In genomic region chr11:95198196-95198595, GRCm38 (mm10) we compare ENCODE assay signal across 28 mouse cellular contexts. TPM values are rescaled to one million over a fixed set of nuclear protein-coding genes. Genes with fewer than 3 reads are reported as not detected.
A peak's percentile ranks its signal among the peaks of the same experiment; 100 is the strongest.
DNase-seq lines count a peak whose midpoint lies in the region; ATAC-seq and TF ChIP-seq lines count a peak whose summit lies in the region.
"Had no signal": no experiment of that assay in that cellular context is flagged by ENCODE, and none has a peak within 500 bp of the region (broad histone marks: within the 10 kb centered on the region; RNA-seq: fewer than 3 reads in every experiment).

No protein-coding gene starts in this region.

- no peak for TF ChIP-seq CTCF in kidney, postnatal 0 days (IDR thresholded peaks at IDR 0.05; ENCODE audit: low read depth)

- peaks cover 21% of the 10 kb centered on the region for H3K4me1 ChIP-seq in heart, embryonic 10.5 days
- peaks cover 9% of the 10 kb centered on the region; the same call in 1 of the 2 replicates for H3K4me1 ChIP-seq in kidney, postnatal 0 days (replicated peaks; ENCODE audit: insufficient read depth, low read length)
- H3K4me1 ChIP-seq in embryonic facial prominence, embryonic 11.5 days (ENCODE audit: control insufficient read depth, insufficient read depth, low read length) = peaks cover 6% of the 10 kb centered on the region; the same call in 1 of the 2 replicates
- H3K4me1 ChIP-seq in limb, embryonic 10.5 days = peaks cover 32% of the 10 kb centered on the region
- H3K4me1 ChIP-seq: liver, embryonic 13.5 days; megakaryocyte, embryonic 14.5 days had no signal

- H3K4me3 ChIP-seq in heart, embryonic 10.5 days = no peak overlapping the region
- no peak overlapping the region for H3K4me3 ChIP-seq in kidney, postnatal 0 days (replicated peaks; ENCODE audit: low read depth, low read length)
- H3K4me3 ChIP-seq in embryonic facial prominence, embryonic 11.5 days (ENCODE audit: low read depth, low read length) = no peak overlapping the region
- no peak overlapping the region for H3K4me3 ChIP-seq in limb, embryonic 10.5 days
- H3K4me3 ChIP-seq: liver, embryonic 13.5 days; lung, embryonic 15.5 days; megakaryocyte, embryonic 14.5 days; stomach, embryonic 15.5 days had no signal

- 0 out of 2 replicates have a peak overlapping the region, but pooled peaks have one; percentile 3 for H3K9ac ChIP-seq in kidney, postnatal 0 days (ENCODE audit: low read depth, low read length)
- H3K9ac ChIP-seq in embryonic facial prominence, embryonic 11.5 days (replicated peaks; ENCODE audit: low read length) = 0 out of 2 replicates have a peak overlapping the region, but pooled peaks have one; percentile 19
- H3K9ac ChIP-seq: liver, embryonic 13.5 days; lung, embryonic 15.5 days; stomach, embryonic 15.5 days had no signal

- peaks cover 89% of the 10 kb centered on the region for H3K27me3 ChIP-seq in heart, embryonic 10.5 days (ENCODE audit: insufficient read depth, poor library complexity, severe bottlenecking)
- peaks cover 10% of the 10 kb centered on the region; the same call in 1 of the 2 replicates for H3K27me3 ChIP-seq in kidney, postnatal 0 days (ENCODE audit: insufficient read depth, low read length)
- peaks cover 12% of the 10 kb centered on the region for H3K27me3 ChIP-seq in embryonic facial prominence, embryonic 11.5 days (ENCODE audit: control insufficient read depth, insufficient read depth, low read length)
- H3K27me3 ChIP-seq in limb, embryonic 10.5 days (ENCODE audit: low read depth, poor library complexity, severe bottlenecking) = peaks cover 88% of the 10 kb centered on the region

- no peaks in the 10 kb centered on the region for H3K9me3 ChIP-seq in heart, embryonic 10.5 days
- H3K9me3 ChIP-seq in kidney, postnatal 0 days (replicated peaks; ENCODE audit: low read length) = no peaks in the 10 kb centered on the region
- no peaks in the 10 kb centered on the region for H3K9me3 ChIP-seq in embryonic facial prominence, embryonic 11.5 days (replicated peaks; ENCODE audit: control insufficient read depth, low read length)
- H3K9me3 ChIP-seq in limb, embryonic 10.5 days (replicated peaks) = no peaks in the 10 kb centered on the region
- H3K9me3 ChIP-seq: liver, embryonic 13.5 days; lung, embryonic 15.5 days; megakaryocyte, embryonic 14.5 days; stomach, embryonic 15.5 days had no signal

- intact Hi-C loops in heart, postnatal 36 days (cut with DNase I) = no loop called here

- DNase-seq in heart, embryonic 10.5 days (ENCODE audit: low spot score) = no peak
- DNase-seq in heart, postnatal 36 days = no peak
- DNase-seq in kidney, postnatal 0 days (ENCODE audit: low spot score) = no peak
- no peak for DNase-seq in kidney, postnatal 36 days
- peak; percentile 33 for DNase-seq in embryonic facial prominence, embryonic 11.5 days (ENCODE audit: low spot score)
- DNase-seq in limb, embryonic 10.5 days (ENCODE audit: low spot score) = no peak
- DNase-seq in urinary bladder, postnatal 36 days (ENCODE audit: low spot score in 2 of 2) = no peak
- DNase-seq: adrenal gland, postnatal 25 days; cerebellum, adult 8-10 months; cerebellum, postnatal 36 days; gastrocnemius, postnatal 10 days; heart, adult 11 months; kidney, adult 9 months; liver, embryonic 13.5 days; lung, postnatal 36 days; midbrain, embryonic 14.5 days; right cerebral cortex, postnatal 25 days; thymus, adult 18-20 months had no signal

- WGBS in heart, embryonic 10.5 days = 32% methylated on average over 13 of the region's 13 CpGs
- 50% methylated on average over 13 of the region's 13 CpGs for WGBS in kidney, postnatal 0 days
- 30% methylated on average over 13 of the region's 13 CpGs for WGBS in embryonic facial prominence, embryonic 11.5 days
- 39% methylated on average over 13 of the region's 13 CpGs for WGBS in limb, embryonic 10.5 days

- H3K4me2 ChIP-seq in kidney, postnatal 0 days (ENCODE audit: low read length) = no peak overlapping the region
- H3K4me2 ChIP-seq in embryonic facial prominence, embryonic 11.5 days (ENCODE audit: low read depth, low read length) = no peak overlapping the region
- H3K4me2 ChIP-seq: liver, embryonic 13.5 days; lung, embryonic 15.5 days; stomach, embryonic 15.5 days had no signal

- peak overlapping the region; percentile 54; the same call in 1 of the 2 replicates for H3K27ac ChIP-seq in heart, embryonic 10.5 days
- no peak overlapping the region for H3K27ac ChIP-seq in kidney, postnatal 0 days
- H3K27ac ChIP-seq in embryonic facial prominence, embryonic 11.5 days (replicated peaks; ENCODE audit: low read depth, low read length) = no peak overlapping the region
- peak overlapping the region; percentile 27; the same call in 1 of the 2 replicates for H3K27ac ChIP-seq in limb, embryonic 10.5 days
- H3K27ac ChIP-seq: hindbrain, postnatal 0 days; liver, embryonic 13.5 days; lung, embryonic 15.5 days; stomach, embryonic 15.5 days had no signal

- ATAC-seq in kidney, postnatal 0 days (replicated peaks; ENCODE audit: low FRiP score, low read depth) = no peak
- no peak for ATAC-seq in embryonic facial prominence, embryonic 11.5 days (replicated peaks; ENCODE audit: insufficient number of reproducible peaks, low FRiP score, low TSS enrichment, low read depth)
- ATAC-seq: CD4-positive, CD25-positive, alpha-beta regulatory T cell, adult 4 months; forebrain, embryonic 14.5 days; hindbrain, postnatal 0 days had no signal

- H3K36me3 ChIP-seq in heart, embryonic 10.5 days = no peaks in the 10 kb centered on the region
- no peaks in the 10 kb centered on the region for H3K36me3 ChIP-seq in kidney, postnatal 0 days (ENCODE audit: insufficient read depth, low read length)
- H3K36me3 ChIP-seq in embryonic facial prominence, embryonic 11.5 days (replicated peaks; ENCODE audit: control insufficient read depth, insufficient read depth, low read depth, low read length) = no peaks in the 10 kb centered on the region
- H3K36me3 ChIP-seq in limb, embryonic 10.5 days = no peaks in the 10 kb centered on the region
- H3K36me3 ChIP-seq: liver, embryonic 13.5 days; lung, embryonic 15.5 days; stomach, embryonic 15.5 days had no signal

RNA-seq across cellular contexts. Expression of gene Dlx4, which starts 52.1 kb away (rescaled TPM):
- polyA plus RNA-seq in heart, embryonic 10.5 days (2016; fragmentation: Nextera tagmentation; extraction: Ambion mirVana) = 0.43 and 1.2 TPM in 2 replicates
- total RNA-seq in heart, postnatal 36 days (2021) = not detected
- polyA plus RNA-seq in kidney, postnatal 0 days (2015; fragmentation: Nextera tagmentation; extraction: Ambion mirVana) = not detected in 2 replicates
- polyA plus RNA-seq in embryonic facial prominence, embryonic 11.5 days (2014; fragmentation: Nextera tagmentation; extraction: Ambion mirVana) = 3.0 and 3.6 TPM in 2 replicates
- polyA plus RNA-seq in limb, embryonic 10.5 days (2016; fragmentation: Nextera tagmentation; extraction: Ambion mirVana) = 0.85 and 1.9 TPM in 2 replicates
- total RNA-seq: adrenal gland, postnatal 25 days; hematopoietic stem cell, adult 5-6 weeks; left cerebral cortex, postnatal 14 days had no signal
- polyA plus RNA-seq: CD4-positive, CD25-positive, alpha-beta regulatory T cell, adult 4 months; forebrain, embryonic 14.5 days; heart, embryonic 14.5 days; spleen, adult 2 months had no signal

Comparison
In these comparisons a context has a peak if more than half of its experiments do, and no peak if none do; other contexts are left out.
1. H3K27ac ChIP-seq: peak in heart, embryonic 10.5 days (single experiment) and limb, embryonic 10.5 days (single experiment); none in kidney, postnatal 0 days (single experiment) and embryonic facial prominence, embryonic 11.5 days (single experiment).